Mouse (Mus musculus) cerebellum, adult 2 months (tissue): ENCODE measurements around the gene Lyrm4.

ENCODE experiments used
- CTCF ChIP-seq: fragments of 200-500 bp; IDR thresholded peaks from 2 replicates; pipeline ENCODE4 v1.5.1; 2011; ENCODE audit warnings: low read depth, mild to moderate bottlenecking, control low read depth, low read length, moderate library complexity, borderline replicate concordance; ENCODE audit not compliant: insufficient read depth
- POLR2A ChIP-seq: fragments of 200-500 bp; IDR thresholded peaks from 2 replicates; pipeline ENCODE4 v1.6.1; 2011; ENCODE audit warnings: low read length, control low read depth, borderline replicate concordance; ENCODE audit not compliant: insufficient read depth

- TF ChIP-seq CTCF = no peak
- TF ChIP-seq POLR2A = no peak
Measured at GRCm38 (mm10) chr13:36031959-36032358, 85.4 kb downstream of the Lyrm4 start.
